Mouse (Mus musculus) megakaryocyte, embryonic 14.5 days (primary cell): ENCODE measurements around the gene Dntt.

Source experiments
- FLI1 ChIP-seq: IDR thresholded peaks from 2 replicates; pipeline ENCODE4 v1.6.1; 2012; ENCODE audit warnings: low read length, inconsistent platforms, mixed read lengths
- GATA1 ChIP-seq: IDR thresholded peaks from 3 replicates; pipeline ENCODE4 v1.6.1; 2012; ENCODE audit warnings: mixed read lengths, low read length, inconsistent platforms, borderline replicate concordance

DNA sequence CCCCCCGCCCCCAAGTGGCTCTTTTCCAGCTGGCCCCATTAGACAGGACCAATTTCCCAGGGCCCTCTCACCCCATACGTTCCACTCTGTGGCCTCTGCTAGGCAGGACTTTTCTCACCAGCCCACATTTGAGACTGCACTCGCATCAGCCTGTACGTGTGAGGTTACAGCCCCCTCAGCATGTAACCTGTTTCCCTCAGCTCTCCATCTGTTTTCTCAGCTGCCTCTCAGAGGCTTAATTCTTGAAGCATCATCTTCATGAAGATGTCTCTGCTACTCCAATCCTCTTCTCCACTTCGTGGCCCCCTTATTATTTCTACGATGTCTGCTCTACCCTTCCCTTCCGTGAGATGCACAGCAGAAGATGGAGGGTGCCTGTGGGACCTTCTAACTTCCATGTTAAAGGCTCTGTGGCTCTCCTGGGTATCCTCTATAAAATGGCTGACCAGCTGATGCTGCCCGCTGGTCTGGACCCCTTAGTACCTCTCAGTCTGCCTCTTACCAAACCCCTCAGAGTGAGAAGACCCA is 36.5 kb upstream of the Dntt start:
- TF ChIP-seq GATA1 = no peak
- TF ChIP-seq FLI1 = no peak
